Mouse (Mus musculus) layer of hippocampus, postnatal 36 days (tissue): ENCODE results near the gene Rusc2. TPM values are rescaled to one million over a fixed set of nuclear protein-coding genes. Genes with fewer than 3 reads are reported as not detected.

Source experiments
- DNase-seq, 2 experiments: peaks; one replicate each; pipeline ENCODE4 v3.0.0; 2022
- total RNA-seq, 2 experiments: library from RNA; stranded (reverse); gene quantifications; 2 replicates each; pipeline ENCODE4 v1.2.3; 2021

Gene Rusc2
- total RNA-seq: 100 to 1,000 TPM; 104 to 120 TPM

DNA sequence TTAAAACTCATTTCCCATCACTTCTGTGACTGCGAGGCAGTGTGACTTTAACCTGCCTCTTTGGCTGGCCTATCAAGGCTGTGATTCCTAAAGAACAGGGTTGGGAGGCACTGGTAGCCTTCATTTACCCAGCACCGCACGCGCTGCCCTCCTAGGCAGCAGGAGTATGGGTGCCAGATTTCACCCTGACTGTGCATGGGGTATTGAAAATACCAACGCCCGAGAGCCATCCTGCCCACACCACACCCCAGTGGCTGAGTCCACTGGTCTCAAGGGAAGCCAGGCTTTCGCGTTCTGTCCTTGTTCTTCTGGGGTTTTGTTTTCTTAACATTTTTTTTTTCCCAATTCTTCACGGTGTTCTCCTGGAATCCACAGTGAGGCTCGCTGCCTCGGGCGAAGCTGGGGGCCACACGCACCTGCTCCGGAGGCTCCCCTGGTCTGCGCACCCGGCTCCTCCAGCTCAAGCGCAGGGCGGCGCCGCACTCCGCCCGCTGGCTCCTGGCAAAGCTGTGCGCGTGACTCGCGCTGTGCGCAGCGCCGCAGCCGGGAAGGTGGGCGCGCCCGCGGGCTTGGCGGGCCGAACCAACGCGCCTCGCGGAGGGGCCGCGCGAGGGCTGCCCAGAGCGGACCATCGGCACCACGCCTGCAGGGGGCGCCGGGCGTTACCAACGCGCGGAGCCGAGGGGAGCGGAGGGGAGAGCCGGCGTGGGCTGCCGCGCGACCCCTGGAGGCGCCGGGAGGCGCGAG is at the start of gene Rusc2:
TSS of gene Rusc2 (plus strand) at position 572 of the 747 bp plus-strand sequence.
- DNase-seq: peak; percentile 93

DNA sequence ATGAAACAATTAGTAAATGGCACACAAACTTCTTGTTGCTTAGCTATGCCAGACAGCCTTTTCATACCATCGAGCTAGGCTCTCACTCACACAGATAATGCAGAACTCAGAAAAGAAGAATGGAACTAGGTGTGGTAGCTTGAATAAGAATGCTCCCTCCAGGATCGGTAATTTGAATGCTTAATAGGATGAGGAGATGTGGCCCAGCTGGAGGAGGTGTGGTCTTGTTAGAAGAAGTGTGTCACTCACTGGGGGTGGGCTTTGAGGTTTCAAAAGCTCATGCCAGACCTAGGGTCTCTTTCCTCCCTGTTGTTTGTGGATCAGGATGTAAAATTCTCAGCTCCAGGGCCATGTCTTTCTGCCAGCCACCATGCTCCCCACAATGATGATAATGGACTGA is 47.0 kb upstream of the Rusc2 start:
- no peak for DNase-seq

- DNase-seq: no peak
Observed at GRCm38 (mm10) chr4:43336176-43336575, 45.6 kb upstream of the Rusc2 start.

DNA sequence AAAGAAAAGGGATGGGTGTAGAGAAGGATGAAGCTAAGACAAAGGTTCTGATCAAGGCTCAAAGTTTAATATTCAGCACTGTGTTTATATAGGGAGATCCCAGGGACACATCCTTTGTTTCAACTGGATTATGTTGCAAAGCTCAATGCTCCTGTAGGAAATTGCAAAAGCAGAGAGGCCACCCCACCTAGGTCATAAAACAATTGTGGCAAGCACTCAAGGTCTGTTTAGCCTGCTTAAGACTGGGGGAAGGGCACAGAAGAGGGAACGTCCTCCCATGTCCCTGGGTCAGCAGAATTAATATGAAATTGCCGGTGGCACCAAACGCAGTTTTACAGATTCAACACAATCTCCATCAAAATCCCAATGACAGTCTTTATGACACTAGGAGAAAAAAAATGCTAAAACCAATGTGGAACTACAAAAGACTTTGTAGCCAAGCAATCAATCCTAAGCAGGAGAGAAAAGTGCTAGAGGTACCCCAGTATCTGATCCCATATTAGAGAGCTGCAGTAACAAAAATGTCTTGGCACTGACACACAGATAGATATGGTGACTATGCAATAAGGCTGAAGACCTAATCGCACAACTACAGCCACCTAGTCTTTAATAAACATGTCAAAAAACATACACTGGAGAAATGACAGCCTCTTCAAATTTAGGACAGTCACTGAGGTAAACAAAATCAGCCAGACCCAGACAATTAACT is 41.5 kb upstream of the Rusc2 start:
- no peak for DNase-seq

- DNase-seq: no peak
Observed at GRCm38 (mm10) chr4:43341276-43341891, 40.4 kb upstream of the Rusc2 start.

GRCm38 (mm10) chr4:43342443-43342842 is 39.3 kb upstream of the Rusc2 start:
- DNase-seq: no peak

GRCm38 (mm10) chr4:43344932-43345331 is 36.8 kb upstream of the Rusc2 start:
- no peak for DNase-seq

DNA sequence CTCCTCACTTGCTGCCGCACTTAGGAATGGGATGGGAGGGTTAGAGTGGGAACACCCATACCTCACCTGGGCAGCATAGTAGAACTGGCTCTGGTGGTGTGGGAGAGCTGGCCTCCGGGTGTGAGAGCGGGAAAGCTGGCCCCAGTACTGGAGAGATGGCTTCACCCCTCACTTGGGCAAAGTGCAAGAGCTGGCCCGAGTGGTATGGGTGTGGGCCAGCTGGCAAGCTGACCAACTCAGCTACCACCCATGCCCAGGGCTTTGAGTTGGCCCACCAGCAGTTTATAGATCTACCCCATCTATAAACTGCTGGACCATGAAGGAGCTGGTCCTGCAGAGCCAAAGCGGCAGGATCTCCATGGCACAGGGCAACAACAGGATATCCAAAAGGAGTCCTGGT is 32.6 kb upstream of the Rusc2 start:
- no peak for DNase-seq

DNA sequence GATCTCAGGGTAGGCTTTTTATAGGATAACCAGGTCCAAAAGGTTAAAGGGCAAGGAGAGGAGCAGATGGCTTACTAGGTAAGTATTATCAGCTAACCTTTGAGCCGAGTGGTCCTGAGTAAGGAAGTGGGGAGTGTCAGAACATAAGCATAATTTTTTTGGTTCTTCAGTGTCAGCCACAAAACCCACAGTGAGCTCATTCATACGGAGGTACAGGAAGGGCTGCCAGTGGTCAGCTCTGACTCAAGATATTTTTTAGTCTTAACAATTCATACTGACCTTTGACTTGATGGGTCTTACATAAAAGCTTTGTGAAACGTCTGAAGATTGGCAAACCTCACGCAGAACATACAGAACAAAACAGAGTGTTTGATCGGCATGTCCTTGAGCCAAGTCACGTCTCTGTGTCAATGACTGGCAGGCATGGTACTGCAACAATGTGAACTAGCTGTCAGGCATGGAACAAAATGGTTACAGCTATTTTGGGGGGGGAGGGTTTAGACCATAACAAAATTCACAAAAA is 31.7 kb upstream of the Rusc2 start:
- no peak for DNase-seq

DNA sequence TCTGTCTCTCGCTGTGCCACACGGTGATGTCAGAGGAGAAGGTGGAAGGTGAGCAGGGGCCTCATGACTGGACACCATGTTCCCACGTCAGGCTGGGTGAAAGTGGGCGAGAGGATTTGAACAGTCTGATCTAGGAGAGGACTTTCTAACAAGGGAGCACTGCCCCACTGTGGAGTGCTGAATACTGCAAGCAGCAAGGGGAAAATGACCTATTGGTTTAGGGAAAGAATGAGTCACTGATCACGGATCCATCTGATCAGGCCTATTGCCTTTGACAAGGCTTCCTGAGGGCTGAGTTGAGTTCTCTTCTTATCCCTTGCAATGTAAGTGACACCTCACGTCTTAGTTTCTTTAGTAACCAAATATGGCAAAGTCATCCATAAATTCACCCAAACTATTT is 28.1 kb upstream of the Rusc2 start:
- DNase-seq: no peak

- DNase-seq: no peak
Observed at GRCm38 (mm10) chr4:43364914-43365560, 16.7 kb upstream of the Rusc2 start.

DNA sequence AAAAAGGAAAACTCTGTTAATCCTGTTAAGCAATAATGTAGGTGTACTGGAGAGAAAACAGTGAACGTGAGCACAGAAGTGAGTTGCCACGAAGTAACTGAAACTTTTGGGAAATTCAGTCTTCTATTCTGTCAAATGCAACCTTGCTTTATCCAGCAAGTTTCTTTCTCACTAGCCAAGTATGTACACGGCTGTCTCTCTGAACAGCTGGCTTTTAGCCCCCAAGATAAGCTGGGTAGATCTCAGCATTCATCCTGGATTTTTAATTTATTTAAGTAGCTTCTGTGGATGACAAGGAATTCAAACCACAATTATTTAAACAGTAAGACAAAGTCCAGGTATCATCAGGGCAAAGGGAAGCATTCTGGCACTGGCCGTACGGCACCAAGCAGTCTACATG is 14.5 kb upstream of the Rusc2 start:
- no peak for DNase-seq

DNA sequence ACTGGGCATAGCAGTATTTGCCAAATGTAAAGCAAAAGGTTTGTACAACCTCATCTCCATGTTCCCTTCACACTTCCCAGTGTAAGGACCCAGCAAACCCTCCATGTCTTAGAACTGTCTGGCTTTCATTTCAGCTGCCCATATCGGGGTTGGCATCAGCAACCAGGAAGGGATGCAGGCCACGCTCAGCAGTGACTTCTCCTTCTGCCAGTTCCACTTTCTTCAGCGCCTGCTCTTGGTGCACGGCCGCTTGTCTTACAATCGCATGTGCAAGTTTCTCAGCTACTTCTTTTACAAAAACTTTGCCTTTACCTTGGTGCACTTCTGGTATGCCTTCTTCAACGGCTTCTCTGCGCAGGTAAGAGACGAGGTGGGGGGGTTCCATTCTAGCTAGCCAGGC is 14.0 kb upstream of the Rusc2 start:
- no peak for DNase-seq

DNA sequence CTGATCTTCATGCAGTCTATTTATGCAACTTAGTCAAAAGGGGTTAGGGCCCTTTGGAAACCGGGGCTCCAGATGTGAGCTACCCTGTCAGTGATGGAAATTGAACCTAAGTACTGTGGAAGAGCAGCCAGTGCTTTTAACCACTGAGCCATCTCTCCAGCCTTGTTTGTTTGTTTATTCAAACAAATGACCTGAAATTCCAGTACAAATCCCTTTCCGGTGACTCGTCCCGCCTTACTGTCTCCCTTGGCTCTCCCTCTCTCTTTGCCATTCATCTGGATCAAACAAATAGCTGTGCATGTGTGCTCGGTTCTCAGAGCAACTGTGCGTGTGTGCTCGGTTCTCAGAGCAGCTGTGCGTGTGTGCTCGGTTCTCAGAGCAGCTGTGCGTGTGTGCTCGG is 10.4 kb upstream of the Rusc2 start:
- no peak for DNase-seq

- DNase-seq: no peak
Observed at GRCm38 (mm10) chr4:43372155-43372554, 9.6 kb upstream of the Rusc2 start.

- DNase-seq: no peak
Observed at GRCm38 (mm10) chr4:43374266-43374665, 7.5 kb upstream of the Rusc2 start.

GRCm38 (mm10) chr4:43379601-43380000 is 2.2 kb upstream of the Rusc2 start:
- no peak for DNase-seq

- no peak for DNase-seq
Observed at GRCm38 (mm10) chr4:43380951-43381350, 828 bp upstream of the Rusc2 start.

DNA sequence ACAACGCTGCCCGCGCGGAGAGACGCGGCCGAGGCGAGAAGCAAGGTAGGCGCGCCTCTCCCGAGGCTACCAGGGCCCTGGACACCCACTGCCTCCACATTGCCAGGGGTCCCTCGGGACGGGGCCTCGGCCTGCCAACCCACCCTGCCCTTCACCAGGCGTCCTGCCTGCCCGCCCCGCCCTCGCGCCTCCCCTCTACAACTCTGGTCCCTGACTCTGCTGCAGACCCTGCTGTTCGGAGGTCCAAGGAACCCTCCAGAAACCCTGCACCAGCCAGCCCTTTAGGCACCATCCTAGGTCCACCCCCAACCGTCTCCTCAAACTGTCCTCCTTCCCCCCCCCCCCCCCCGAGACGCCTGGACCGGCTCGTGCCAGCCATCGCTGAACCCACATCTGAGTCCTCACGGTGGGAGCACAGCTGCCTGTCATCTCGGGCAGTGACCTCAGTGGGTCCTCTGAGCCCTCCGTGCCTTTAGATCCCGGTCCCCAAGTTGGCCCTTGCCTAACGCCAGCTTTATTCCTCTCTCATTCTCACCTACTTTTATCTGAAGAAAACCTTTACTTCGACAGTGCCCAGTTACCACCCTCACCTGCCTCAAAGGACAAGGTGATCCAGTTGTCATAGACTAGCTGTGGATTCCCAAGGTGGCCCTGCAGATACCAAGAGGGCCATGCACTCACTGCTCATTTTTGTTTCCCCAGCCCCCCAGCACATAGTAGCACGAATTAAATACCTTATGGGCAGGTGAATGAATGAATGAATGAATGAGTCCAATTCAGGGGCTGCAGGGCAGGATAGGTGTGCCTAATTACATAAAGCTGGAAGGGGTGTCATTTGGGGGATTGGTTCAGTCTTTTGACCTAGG is 609 bp downstream of the Rusc2 start:
- no peak for DNase-seq

- DNase-seq: no peak
Observed at GRCm38 (mm10) chr4:43383246-43384082, 1.7 kb downstream of the Rusc2 start.

- no peak for DNase-seq
Observed at GRCm38 (mm10) chr4:43384083-43384460, 2.3 kb downstream of the Rusc2 start.
